Mouse (Mus musculus) right cerebral cortex, adult 18-20 months (tissue): Measurements from ENCODE around the gene Lrpprc.

Experiments
- DNase-seq: peaks from one replicate; pipeline ENCODE4 v3.0.0; 2022; ENCODE audit warnings: mixed read lengths

Gene Lrpprc

DNA sequence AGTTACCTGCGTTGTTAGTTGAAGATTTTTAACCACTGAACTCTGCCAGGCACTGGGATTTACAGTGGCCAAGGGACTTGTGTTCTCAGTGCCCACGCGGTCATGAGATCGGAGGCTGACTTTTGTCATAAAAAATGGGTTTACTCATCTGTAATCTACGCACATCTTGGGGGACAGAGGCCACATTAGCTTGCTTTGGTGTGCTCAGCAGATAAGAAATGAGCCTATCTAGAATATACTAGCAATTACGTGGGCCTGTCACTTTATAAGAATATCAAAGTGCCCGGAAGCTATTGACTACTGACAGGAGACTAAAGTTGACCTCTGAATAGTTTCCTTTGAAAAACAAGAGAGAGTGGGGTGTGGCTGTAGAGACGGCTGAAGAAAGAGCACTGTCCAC, 131.6 kb downstream of the Lrpprc start:
- no peak for DNase-seq

DNA sequence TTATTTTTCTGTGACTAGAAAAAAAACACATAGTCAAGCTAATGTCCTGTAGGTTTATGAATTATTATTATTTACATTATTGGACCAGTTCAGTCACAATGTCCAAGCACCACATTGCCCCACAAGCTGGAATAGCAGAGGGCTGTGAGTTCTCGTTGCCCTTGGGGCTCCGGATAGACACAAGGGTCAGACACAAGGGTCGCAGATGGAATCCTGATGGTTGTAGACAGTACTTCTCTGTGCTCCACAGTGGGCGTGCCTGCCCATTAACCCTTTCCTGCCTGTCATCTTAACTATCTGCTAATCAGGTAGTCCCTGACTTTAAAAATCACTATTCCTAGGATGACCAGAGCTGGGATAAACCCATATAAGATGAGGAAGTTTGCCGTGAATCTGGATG, 132.4 kb downstream of the Lrpprc start:
- no peak for DNase-seq

DNA sequence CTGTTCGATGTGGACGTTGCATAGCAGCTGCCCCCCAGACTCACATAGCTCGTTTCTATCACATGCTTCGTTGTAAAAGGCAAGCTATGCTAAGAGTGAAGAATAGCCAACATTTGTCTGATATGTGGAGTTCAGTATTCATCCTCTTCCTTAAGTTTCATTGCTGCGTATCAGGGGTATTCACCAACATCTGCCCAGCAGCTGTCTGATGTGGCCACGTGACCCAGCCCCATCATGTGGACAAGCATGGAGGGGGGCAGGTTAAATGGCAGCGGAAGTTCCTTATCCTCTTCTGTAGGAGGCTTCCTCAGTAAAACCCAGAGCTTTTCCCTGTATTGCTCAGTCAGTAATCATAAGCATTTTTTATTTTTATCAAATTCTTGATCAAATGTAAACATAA, 132.8 kb downstream of the Lrpprc start:
- DNase-seq, result no peak

DNA sequence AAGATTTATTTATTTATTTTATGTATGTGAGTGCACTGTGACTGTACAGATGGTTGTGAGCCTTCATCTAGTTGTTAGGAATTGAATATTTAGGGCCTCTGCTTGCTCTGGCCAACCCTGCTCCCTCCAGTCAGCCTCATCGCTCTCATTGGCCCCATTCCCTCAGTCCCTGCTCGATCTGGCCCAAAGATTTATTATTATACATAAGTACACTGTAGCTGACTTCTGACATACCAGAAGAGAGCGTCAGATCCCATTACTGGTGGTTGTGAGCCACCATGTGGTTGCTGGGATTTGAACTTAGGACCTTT, 133.2 kb downstream of the Lrpprc start:
- no peak for DNase-seq

DNA sequence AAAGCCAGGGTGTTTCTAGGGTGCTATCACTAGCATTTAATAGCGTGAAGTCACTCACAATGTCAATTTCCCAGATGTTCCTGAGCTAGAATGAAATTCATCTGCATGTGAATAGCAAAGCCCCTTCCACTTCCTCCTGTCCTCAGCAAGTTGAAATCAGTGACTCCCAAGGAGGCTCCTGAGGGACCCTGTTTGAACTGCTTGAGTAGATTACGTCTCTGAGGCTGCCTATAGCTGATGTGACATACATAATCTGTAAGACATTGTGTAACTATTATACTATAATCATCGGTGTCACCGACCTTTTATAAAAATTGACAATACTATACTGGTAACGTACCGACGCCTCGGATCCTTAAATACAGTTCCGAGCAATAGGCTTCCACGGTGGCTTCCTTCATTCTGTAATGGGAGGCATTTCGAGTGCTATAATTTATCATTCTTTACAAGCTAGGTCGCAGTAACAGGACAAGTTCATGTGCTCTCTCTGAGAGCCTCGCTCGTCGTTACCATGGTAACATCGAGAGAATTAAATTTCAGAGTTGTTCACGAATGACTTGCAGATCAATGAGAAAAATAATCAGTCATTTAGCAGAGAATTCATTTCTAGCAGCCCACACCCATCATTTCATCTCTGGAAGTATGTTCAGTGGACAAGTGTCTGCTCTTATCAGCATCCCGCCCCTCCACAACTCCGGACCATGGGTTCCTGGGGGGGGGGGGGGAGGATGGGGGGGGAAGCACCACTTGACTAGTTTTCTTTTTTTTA, 133.8 kb downstream of the Lrpprc start:
- no peak for DNase-seq

DNA sequence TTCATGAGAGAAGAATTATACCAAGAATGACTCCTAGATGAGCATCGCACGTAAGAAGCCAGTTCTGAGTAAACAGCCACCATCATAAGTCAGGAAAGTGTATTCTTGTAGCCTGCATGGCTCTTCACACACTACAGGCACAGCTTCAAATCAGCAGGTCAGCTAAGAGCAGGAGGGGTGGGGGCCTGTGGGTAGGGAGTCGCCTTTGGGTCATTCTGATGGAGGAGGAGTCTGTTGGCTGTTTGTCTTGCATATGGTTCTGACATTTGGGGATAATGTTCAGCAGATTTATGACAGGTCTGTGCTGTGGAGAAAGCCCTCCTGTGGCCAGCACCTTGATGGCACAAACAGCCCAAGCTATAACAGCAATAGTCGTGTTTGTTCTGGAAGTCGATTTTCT, 134.4 kb downstream of the Lrpprc start:
- no peak for DNase-seq
